Mouse (Mus musculus): Measurements from ENCODE around the gene B3galt4.

The B3galt4 gene

DNA sequence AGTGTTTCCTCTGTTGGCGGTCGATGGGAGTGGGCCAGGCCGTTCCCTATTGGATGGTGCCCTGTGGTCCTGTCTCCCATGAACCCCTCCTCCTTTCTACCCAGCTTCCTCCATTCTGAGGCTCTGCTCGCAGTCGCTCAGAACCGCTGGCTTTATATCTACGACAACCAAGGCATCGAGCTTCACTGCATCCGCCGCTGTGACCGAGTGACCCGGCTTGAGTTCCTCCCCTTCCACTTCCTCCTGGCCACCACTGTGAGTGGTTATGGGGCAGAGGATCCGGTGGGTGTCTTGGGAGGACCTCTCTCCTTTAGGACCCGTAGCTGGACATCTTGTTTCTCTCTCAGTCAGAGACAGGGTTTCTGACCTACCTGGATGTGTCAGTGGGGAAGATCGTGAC lies 7.8 kb downstream of the B3galt4 start:
- no peak for DNase-seq (ENCODE audit: low read depth, low spot score)

DNA sequence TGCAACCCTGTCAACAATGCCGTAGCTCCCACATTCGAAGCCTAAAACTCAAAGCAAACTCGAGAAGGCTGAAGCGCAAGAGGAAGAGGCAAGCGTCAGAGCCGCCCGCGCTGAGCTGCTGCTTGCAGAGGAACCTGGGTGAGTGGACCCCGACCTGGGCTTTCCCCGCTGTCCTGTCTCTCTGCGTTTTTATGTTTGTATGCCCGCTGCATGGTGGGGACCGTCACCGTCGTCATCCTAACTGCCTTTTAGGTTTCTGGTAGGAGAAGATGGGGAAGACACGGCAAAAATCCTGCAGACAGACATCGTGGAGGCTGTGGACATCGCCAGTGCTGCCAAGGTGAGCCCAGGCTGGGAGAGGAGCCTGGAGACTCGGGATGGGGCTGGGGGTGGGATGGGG lies 9.9 kb downstream of the B3galt4 start:
- no peak for DNase-seq (ENCODE audit: low read depth, low spot score)

DNA sequence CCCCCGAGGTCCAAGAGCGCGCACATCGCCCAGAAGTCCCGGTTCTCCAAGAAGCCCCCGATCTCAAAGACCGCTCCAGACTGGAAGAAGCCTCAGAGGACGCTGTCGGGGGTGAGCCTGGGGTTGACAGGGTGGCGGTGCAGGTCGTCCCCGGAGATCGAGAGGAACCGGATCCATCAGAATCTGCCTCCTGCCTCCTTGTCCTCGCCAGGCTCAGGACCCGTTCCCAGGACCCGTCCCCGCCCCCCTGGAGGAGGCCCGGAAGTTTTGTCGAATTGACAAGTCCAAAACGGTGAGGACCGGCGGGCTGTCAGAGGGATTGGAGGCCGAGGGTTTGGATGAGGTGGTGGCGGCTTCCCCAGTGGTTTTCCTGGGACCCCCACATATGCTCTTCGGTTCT lies 10.3 kb downstream of the B3galt4 start:
- no peak for DNase-seq (ENCODE audit: low read depth, low spot score)

DNA sequence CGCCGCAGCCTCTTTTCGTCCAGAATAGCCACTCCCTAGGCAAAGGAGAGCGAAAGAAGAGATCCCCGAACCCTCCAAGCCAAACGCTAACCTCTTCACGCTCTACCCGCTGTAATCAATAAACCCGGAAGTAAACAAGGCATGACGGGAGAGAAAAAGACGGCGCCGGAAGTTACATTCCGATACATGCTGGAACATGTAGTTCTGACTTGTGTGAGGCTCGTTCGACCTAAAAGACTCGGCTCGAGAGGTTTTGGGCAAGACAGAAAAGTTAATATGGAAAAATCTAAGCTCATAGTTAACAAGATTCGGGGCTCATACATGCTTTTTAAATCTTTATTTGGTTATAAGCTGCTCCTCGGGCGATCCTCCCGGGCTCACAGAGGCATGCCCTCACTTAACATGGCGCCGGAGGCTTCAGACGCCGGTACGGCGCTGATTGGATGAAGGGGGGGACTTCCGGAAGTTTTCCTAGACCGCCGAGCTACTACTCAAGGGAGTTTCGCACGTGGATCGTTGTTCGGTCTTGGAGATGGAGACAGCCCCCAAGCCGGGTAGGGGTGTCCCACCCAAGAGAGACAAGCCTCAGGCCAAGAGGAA lies 11.0 kb downstream of the B3galt4 start, which contains the start of the genes Pfdn6 and Wdr46:
Pfdn6 (minus strand) TSS at position 138 of the 600 bp plus-strand sequence.
Wdr46 (plus strand) TSS at position 455 of the 600 bp plus-strand sequence.
- peak; percentile 90 for DNase-seq (ENCODE audit: low read depth, low spot score)

DNA sequence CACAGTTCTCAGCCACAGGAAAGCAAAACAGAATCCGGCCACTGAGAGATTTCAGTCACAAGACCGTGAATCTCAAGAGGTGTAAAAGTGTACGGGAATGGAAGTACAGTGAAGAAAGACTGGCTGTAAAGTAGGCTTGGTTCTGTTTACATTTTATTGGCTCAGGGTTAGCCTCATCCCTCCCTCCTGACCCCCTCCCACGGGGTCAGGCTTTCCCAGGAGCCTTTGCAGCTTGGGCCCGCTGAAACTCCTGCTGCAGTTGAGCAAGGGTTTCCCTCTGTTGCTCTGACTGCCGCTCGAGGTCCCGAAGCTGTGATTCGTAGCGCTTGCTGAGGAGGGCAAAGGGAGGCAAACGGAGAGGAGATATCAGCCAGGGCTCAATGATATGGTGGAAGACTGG lies 12.5 kb downstream of the B3galt4 start:
- DNase-seq (ENCODE audit: low read depth, low spot score) = no peak

DNA sequence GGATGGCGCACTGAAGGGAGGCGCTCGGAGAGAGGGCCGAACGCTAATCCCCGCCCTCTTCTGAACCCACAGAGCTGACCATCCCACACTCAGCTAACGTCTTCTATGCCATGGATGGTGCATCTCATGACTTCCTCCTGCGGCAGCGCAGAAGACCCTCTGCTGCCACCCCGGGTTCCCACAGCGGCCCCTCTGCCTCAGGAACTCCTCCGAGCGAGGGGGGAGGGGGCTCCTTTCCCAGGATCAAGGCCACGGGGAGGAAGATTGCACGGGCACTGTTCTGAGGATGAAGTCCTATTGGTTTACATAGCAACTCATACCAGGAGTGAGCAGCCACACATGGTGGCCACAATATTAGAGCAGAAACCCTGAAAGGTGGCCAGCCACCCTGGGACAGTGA lies 14.3 kb downstream of the B3galt4 start:
- DNase-seq (ENCODE audit: low read depth, low spot score) = no peak

DNA sequence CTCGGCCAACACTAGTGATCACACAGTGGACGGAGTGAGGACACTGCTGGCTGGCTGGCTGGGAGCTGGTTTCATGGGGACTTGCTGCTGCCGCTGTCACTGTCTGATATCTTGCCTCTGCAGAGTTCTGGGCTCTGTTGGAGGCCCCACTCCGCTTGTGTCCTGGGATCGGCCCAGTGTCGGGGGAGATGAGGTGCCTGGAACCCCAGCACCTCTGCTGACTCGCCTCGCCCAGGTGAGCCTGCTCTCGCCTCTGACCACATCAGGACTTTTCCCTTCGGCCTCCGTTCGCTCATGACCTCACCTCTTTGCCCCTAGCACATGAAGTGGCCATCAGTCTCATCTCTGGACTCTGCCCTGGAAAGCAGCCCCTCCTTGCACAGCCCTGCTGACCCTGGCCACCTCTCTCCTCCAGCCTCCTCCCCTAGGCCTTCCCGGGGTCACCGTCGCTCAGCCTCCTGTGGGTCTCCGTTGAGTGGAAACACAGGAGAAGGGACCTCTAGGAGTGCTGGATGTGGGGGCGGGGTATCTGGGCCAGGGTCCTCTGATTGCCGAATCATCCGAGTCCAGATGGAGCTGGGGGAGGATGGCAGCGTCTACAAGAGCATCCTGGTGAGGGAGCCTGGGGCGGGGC lies 15.7 kb downstream of the B3galt4 start:
- DNase-seq (ENCODE audit: low read depth, low spot score) = no peak

DNA sequence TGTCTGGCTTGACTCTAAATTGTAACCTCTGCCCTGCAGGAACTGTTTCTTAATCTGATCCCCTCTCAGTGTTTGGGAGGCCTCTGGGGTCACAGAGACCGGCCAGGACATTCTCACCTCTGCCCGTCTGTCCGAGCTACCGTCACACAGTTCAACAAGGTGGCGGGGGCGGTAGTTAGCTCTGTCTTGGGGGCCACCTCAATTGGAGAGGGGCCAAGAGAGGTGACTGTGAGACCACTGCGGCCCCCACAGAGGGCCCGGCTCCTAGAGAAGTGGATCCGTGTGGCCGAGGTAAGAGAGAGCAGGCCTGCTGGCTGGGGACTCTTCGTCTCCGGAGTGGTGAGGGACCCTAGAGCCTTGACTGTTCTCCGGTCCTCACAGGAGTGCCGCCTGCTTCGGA lies 18.3 kb downstream of the B3galt4 start:
- no peak for DNase-seq (ENCODE audit: low read depth, low spot score)

DNA sequence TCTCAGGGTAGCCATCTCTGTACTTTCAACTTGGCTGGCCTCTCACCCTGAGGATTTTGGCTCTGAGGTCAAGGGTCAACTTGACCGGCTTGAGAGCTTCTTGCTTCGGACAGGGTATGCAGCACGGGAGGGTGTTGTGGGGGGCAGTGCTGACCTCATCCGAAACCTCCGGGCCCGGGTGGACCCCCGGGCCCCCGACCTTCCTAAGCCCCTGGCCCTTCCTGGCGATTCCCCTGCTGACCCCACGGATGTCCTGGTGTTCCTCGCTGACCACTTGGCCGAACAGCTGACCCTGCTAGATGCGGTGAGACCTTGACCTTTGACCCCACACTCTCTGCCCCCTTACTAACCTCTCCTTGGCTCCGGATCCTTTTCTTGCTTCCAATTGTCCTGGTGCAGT lies 18.8 kb downstream of the B3galt4 start:
- no peak for DNase-seq (ENCODE audit: low read depth, low spot score)

DNA sequence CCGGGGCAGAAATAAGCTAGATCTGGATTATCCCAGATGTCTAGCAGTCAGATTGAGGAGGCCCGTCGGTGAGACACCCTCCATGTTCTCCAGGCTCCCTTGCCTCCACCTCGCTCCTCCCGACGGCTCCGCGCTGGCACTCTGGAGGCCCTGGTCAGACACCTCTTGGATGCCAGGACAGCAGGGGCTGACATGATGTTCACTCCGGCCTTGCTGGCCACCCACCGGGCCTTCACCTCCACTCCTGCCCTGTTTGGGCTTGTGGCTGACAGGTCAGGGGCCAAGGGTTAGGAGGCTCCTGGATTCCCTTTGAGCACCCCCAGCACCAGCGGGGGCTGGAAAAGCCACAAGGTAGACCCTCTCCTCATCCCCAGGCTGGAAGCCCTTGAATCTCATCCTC lies 19.3 kb downstream of the B3galt4 start:
- no peak for DNase-seq (ENCODE audit: low read depth, low spot score)

DNA sequence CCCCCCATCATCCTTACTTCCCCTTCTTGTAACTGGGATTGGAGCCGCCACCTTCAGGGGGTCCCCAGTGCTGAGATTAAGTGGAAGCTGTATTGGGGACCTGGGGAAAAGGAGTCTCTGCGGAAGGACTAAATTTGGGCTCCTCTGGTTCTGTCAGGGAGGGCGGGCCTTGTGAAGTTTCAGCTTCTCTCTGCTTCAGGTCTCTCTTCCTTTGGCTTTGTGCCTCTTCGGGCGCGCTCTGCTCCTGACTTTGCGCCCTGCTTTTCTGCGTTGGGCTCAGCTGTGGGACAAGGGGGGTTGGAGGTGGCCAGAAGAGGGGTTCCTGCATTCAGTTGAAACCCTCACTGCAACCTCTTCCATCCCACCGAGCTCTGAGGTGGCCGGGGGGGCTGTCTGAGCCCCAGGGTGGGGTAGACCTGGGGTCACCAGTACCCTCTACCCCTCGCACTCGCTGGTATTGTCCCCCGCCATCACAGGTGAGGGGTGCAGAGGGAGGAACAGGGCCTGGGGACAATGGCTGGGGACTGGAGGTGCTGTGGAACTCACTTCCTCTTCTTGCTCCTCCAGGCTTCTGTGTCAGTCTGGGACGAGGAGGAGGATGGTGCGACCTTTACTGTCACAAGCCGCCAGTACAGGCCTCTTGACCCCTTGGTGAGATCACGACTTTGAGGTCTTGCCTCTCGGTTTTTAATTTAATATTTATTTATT lies 20.0 kb downstream of the B3galt4 start:
- DNase-seq (ENCODE audit: low read depth, low spot score) = no peak

DNA sequence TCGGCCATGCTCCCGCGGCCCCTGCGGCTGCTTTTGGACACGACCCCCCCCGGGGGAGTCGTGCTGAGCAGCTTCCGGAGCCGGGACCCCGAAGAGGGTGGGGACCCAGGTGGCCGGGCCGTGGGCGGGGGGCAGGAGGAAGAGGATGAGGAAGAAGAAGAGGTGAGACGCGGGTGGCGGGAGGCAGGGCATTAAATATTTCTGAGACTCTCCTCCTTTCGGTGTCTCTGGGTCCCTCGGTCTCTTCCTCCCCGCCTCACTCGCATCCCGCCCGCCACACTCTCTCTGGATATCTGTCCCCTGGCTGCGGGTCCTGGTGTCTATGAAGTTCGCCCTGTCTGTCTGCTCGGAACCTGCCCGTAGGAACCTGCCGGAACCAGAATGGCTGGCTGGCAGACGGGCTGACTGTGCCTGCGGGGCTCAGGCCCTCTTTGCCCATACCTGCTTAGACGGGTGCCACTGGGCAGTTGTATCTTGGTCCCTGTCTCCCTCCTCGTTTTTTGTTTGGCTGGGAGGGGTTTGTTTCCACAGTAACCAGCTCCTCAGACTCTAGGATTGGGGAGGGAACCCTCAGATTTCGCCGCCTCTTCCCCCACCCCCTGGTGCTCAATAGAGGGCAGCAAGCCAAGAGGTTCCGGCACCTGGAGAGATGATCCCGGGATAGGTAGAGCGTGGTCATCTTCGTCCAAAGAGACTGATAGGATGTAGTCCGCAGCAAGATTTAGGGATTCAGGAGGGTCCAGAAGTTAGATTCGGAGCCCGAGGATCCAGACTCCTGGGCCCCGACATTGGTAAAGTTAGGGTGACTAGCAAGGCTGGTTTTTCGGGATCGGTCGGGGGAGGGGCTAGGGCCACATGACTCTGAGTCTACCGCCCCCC lies 20.8 kb downstream of the B3galt4 start:
- no peak for DNase-seq (ENCODE audit: low read depth, low spot score)

DNA sequence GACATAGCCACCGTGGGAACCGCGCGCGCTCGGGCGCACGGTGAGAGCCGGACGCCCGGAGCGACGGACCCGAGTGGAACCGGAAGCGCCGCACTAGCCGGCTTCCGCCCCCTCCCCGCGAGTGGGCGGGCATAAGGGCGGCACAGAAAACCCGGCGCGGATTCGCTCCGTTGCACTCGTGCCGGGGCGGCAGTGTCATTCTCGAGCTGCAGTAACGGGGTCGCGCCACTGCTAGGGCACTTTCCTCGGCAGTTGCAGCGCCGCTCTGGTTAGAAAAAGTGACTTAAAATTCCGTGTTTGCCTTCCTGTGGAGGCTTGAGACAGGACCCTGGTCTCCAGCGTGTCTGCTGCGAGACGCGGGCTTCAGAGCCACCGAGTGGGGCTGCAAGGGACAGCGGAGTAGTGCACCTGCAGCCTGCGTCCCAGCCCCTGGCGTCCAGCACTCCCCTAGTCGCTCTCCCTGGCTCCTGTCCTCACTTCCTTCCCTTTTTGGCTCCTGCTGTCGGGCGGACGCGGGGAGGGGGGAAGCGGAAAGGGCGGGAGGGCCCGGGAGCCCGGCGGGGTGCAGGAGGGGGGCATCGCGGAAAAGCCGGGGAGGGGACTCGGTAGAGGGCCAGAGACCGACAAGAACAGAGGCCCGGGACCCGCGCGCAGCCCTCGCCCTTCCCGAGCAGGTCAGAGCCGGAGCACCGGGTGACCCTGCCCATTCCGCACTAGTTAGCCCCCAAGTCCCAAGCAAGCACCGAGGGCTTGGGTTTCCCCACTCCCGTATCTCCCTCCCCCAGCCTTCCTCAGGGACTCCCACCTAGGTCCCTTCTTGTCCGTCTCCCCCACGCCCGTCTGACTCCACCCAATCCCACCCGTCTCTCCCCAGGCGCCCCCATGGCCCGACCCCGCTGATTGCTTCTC lies 21.7 kb downstream of the B3galt4 start, which contains the start of gene Rgl2:
Rgl2 (plus strand) TSS at position 173 of the 909 bp plus-strand sequence.
- peak; percentile 94 for DNase-seq (ENCODE audit: low read depth, low spot score)

DNA sequence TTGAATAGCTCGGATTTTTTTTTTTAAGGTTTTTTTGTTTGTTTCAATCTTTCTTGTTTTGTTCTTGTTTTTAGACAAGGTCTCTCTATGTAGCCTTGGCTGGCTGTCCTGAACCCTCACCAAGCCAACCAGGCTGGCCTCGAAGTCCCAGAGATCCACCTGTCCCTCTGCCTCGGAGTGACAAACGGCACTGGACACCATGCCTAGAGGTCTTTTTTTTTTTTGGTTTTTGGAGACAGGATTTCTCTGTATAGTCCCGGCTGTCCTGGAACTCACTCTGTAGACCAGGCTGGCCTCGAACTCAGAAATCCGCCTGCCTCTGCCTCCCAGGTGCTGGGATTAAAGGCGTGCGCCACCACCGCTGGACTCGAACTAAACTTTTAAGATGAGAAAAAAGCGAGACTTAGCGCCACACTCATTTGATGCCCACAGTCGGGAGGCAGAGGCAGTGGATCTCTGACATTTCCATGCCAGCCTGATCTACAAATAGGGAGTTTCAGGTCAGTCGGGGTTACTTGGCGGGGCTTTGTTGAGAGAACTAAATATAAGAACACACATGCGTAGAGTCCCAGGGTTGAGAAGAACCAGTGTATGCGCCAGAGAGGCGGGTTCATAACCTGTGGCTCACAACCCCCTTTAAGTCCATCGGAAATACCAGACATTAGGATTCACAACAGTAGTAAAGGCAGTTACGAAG lies 22.9 kb downstream of the B3galt4 start:
- no peak for DNase-seq (ENCODE audit: low read depth, low spot score)

DNA sequence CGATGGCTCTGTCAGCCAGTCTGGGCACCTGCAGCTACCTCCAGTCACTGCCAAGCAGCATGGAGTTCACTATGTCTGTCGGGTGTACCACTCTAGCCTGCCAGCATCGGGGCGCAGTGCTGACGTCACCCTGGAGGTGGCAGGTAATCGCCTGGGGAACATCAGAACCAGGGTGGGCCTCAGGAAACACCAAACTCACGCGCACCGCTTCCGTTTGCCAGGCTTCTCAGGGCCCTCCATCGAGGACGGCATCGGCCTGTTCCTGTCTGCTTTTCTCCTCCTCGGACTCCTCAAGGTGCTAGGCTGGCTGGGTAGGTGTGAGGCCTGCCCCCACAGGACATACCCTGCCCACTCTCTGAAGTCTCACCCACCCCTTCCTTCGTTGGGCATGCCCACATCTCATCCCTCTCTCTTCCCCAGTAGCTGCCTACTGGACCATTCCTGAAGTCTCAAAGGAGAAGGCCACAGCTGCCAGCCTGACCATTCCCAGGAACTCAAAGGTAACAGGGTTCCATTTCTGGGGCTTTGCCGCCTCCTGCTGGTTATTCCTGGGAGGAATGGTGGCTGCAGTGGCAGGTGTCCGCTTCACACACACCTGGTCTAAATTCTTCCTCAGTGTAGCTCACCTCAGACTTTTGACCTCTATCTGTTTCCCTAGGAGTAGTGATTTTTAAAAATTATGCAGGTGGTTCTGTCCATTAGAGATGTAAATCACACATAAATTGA lies 24.9 kb downstream of the B3galt4 start:
- no peak for DNase-seq (ENCODE audit: low read depth, low spot score)

DNA sequence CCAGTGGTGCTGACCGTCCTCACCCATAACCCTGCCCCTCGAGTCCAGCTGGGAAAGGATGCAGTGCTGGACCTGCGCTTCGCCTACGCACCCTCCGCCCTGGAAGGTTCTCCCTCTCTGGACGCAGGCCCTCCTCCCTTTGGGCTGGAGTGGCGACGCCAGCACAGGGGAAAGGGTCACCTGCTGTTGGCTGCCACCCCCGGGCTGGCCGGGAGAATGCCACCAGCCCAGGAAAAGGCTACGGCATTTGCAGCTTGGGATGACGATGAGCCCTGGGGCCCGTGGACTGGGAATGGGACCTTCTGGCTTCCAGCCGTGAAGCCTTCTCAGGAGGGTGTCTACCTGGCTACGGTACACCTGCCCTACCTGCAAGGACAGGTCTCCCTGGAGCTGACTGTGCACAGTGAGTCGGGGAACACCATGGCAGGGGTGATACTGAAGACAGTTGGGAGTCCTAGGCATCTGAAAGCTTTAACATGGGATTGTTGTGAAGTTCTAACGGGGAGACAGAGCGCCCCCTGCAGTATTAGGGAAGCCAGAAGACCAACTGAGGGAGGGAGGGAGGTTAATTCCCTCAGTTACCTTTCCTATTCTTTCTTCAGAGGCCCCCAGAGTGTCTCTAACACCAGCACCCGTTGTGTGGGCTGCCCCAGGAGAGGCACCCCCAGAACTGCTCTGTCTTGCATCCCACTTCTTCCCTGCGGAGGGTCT lies 25.7 kb downstream of the B3galt4 start:
- DNase-seq (ENCODE audit: low read depth, low spot score) = no peak

DNA sequence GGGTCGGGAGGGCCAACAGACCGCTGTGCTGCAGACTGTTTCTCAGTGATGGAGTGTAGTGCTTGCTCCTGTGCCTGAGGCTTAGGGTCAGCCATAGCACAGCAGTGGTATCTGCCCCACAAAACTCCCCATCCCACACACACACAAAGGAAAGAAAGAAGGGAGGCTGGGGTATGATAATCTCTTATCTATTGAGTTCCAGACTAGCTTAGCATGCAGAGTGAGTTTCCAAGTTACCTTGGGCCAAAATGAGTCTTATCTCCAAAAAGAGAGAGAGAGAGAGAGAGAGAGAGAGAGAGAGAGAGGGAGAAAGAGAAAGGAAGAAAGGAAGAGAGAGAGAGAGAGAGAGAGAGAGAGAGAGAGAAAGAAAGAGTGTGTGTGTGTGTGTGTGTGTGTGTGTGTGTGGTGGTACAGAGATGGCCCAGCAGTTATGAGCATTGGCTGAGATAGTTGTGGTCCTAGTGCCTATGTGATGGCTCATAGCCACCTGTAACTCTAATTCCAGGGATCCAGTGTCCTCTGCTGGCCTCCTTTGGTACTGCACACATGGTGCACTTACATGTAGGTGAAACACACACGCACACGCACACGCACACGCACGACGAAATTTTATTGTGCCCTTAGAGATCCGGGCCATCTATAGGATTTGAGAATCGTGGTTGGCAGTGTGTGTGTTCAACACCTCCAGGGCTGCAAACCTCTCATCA lies 26.6 kb downstream of the B3galt4 start:
- DNase-seq (ENCODE audit: low read depth, low spot score) = peak; percentile 61

DNA sequence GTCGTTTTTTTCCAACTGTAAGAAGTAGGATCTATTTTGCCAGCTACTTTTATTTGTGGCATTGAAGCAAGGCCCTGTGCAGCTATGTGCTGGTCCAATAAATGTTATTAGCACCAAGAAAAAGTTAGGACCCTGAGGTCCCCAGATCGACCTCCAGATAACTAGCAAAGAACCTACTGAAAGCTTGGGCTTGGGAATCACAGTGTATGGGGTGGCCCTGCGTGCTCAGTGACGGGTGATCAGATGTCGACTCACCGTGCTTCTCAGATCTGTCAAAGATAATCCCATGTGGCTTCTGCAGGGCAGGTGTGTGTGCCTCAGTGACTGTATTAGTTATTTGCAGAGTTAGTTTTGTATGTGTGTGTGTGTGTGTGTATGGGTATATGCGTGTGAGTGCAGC lies 29.9 kb downstream of the B3galt4 start:
- DNase-seq (ENCODE audit: low read depth, low spot score) = no peak
